Mouse (Mus musculus) cerebellum, adult 2 months (tissue): Measurements from ENCODE around the gene Gm5129.

Experiments used
- CTCF ChIP-seq: fragments of 200-500 bp; IDR thresholded peaks from 2 replicates; pipeline ENCODE4 v1.5.1; 2011; ENCODE audit warnings: low read depth, mild to moderate bottlenecking, control low read depth, low read length, moderate library complexity, borderline replicate concordance; ENCODE audit not compliant: insufficient read depth
- POLR2A ChIP-seq: fragments of 200-500 bp; IDR thresholded peaks from 2 replicates; pipeline ENCODE4 v1.6.1; 2011; ENCODE audit warnings: low read length, control low read depth, borderline replicate concordance; ENCODE audit not compliant: insufficient read depth

GRCm38 (mm10) chr5:29752894-29753293, 17.2 kb upstream of the Gm5129 start:
- TF ChIP-seq CTCF (no peak), POLR2A (no peak)
